Mouse (Mus musculus) forebrain, embryonic 13.5 days (tissue): ENCODE data around the gene Tmem87b. TPM values are rescaled to one million over a fixed set of nuclear protein-coding genes. Genes with fewer than 3 reads are reported as not detected.

Source experiments
- ATAC-seq: fragments of 200-750 bp; cut with Nextera tagmentation; 2 replicates; pipeline ENCODE4 v1.8.0; 2017
- H3K27ac ChIP-seq: fragments of 300-500 bp; sonication (generic); 2 replicates; pipeline ENCODE4 v1.5.1; 2015; ENCODE audit warnings: inconsistent platforms, mild to moderate bottlenecking, moderate library complexity
- H3K27me3 ChIP-seq: fragments of 300-500 bp; sonication (generic); 2 replicates; pipeline ENCODE4 v1.6.1; 2015; ENCODE audit warnings: mild to moderate bottlenecking, inconsistent platforms
- H3K36me3 ChIP-seq: fragments of 300-500 bp; sonication (generic); 2 replicates; pipeline ENCODE4 v1.6.1; 2015; ENCODE audit warnings: mild to moderate bottlenecking, inconsistent platforms; ENCODE audit not compliant: poor library complexity, severe bottlenecking
- H3K4me1 ChIP-seq: fragments of 300-500 bp; sonication (generic); 2 replicates; pipeline ENCODE4 v1.6.1; 2015; ENCODE audit warnings: inconsistent platforms
- H3K4me2 ChIP-seq: fragments of 300-500 bp; sonication (generic); 2 replicates; pipeline ENCODE4 v1.6.1; 2015; ENCODE audit warnings: inconsistent platforms, mild to moderate bottlenecking, moderate library complexity
- H3K4me3 ChIP-seq: fragments of 300-500 bp; sonication (generic); 2 replicates; pipeline ENCODE4 v1.5.1; 2015; ENCODE audit warnings: mild to moderate bottlenecking, inconsistent platforms
- H3K9ac ChIP-seq: fragments of 300-500 bp; sonication (generic); 2 replicates; pipeline ENCODE4 v1.6.1; 2015; ENCODE audit warnings: mild to moderate bottlenecking, inconsistent platforms
- H3K9me3 ChIP-seq: fragments of 300-500 bp; sonication (generic); replicated peaks from 2 replicates; pipeline ENCODE4 v1.6.1; 2016; ENCODE audit warnings: inconsistent platforms
- WGBS: fragments of 180-500 bp; shearing (Covaris S2); methylation state at CpG from one replicate; pipeline ENCODE4 v1.1.7; 2015; 5-methylcytosine and 5-hydroxymethylcytosine counted together
- polyA plus RNA-seq: library from polyadenylated mRNA; unstranded; fragments of >200 nt; fragmentation: Nextera tagmentation; extraction: Ambion mirVana; gene quantifications from 2 replicates; pipeline ENCODE4 v1.2.1, GENCODE M21; 2015

Tmem87b gene
- polyA plus RNA-seq, 1 experiment from 2014 or later, result 33.8 TPM

GRCm38 (mm10) chr2:128823893-128824292 lies 6.0 kb downstream of the Tmem87b start:
- WGBS, result 86% methylated on average over 5 of the region's 5 CpGs
- H3K27me3 ChIP-seq, result no peaks in the 10 kb centered on the region
- H3K4me2 ChIP-seq, result no peak overlapping the region
- H3K9ac ChIP-seq, result no peak overlapping the region
- H3K4me3 ChIP-seq, result no peak overlapping the region
- no peak for ATAC-seq
- H3K36me3 ChIP-seq, result peaks cover 32% of the 10 kb centered on the region
- H3K4me1 ChIP-seq, result peaks cover 17% of the 10 kb centered on the region
- H3K9me3 ChIP-seq, result no peaks in the 10 kb centered on the region
- H3K27ac ChIP-seq, result no peak overlapping the region

- H3K4me3 ChIP-seq, result no peak overlapping the region
- ATAC-seq, result no peak
- no peaks in the 10 kb centered on the region for H3K9me3 ChIP-seq
- H3K9ac ChIP-seq, result no peak overlapping the region
- no peaks in the 10 kb centered on the region for H3K27me3 ChIP-seq
- 98% methylated on average over 1 of the region's 1 CpGs for WGBS
- H3K36me3 ChIP-seq, result peaks cover 64% of the 10 kb centered on the region
- H3K4me1 ChIP-seq, result no peaks in the 10 kb centered on the region
- H3K4me2 ChIP-seq, result no peak overlapping the region
- no peak overlapping the region for H3K27ac ChIP-seq
Observed at GRCm38 (mm10) chr2:128827787-128828186, 9.9 kb downstream of the Tmem87b start.

- H3K4me2 ChIP-seq, result no peak overlapping the region
- no peaks in the 10 kb centered on the region for H3K9me3 ChIP-seq
- H3K4me1 ChIP-seq, result no peaks in the 10 kb centered on the region
- 91% methylated on average over 3 of the region's 3 CpGs for WGBS
- H3K36me3 ChIP-seq, result peaks cover 86% of the 10 kb centered on the region
- H3K9ac ChIP-seq, result no peak overlapping the region
- no peaks in the 10 kb centered on the region for H3K27me3 ChIP-seq
- H3K27ac ChIP-seq, result no peak overlapping the region
- H3K4me3 ChIP-seq, result no peak overlapping the region
- ATAC-seq, result no peak
Observed at GRCm38 (mm10) chr2:128832611-128833010, 14.7 kb downstream of the Tmem87b start.

- Histone ChIP-seq H3K4me2 (no peak overlapping the region), H3K4me1 (no peaks in the 10 kb centered on the region), H3K9me3 (no peaks in the 10 kb centered on the region), H3K4me3 (no peak overlapping the region), H3K36me3 (peaks cover 87% of the 10 kb centered on the region), H3K9ac (no peak overlapping the region), H3K27ac (no peak overlapping the region), H3K27me3 (no peaks in the 10 kb centered on the region)
- no peak for ATAC-seq
- 93% methylated on average over 2 of the region's 2 CpGs for WGBS
Observed at GRCm38 (mm10) chr2:128833035-128833434, 15.1 kb downstream of the Tmem87b start.

GRCm38 (mm10) chr2:128833435-128833834 lies 15.5 kb downstream of the Tmem87b start:
- no peak overlapping the region for H3K4me3 ChIP-seq
- H3K9ac ChIP-seq, result no peak overlapping the region
- no peaks in the 10 kb centered on the region for H3K9me3 ChIP-seq
- H3K4me2 ChIP-seq, result no peak overlapping the region
- no peak for ATAC-seq
- H3K4me1 ChIP-seq, result no peaks in the 10 kb centered on the region
- peaks cover 85% of the 10 kb centered on the region for H3K36me3 ChIP-seq
- WGBS, result 93% methylated on average over 2 of the region's 2 CpGs
- no peaks in the 10 kb centered on the region for H3K27me3 ChIP-seq
- H3K27ac ChIP-seq, result no peak overlapping the region

- no peaks in the 10 kb centered on the region for H3K4me1 ChIP-seq
- 96% methylated on average over 8 of the region's 8 CpGs for WGBS
- no peak overlapping the region for H3K4me3 ChIP-seq
- no peak overlapping the region for H3K27ac ChIP-seq
- no peak for ATAC-seq
- H3K36me3 ChIP-seq, result peaks cover 72% of the 10 kb centered on the region
- no peaks in the 10 kb centered on the region for H3K9me3 ChIP-seq
- H3K4me2 ChIP-seq, result no peak overlapping the region
- no peaks in the 10 kb centered on the region for H3K27me3 ChIP-seq
- no peak overlapping the region for H3K9ac ChIP-seq
Observed at GRCm38 (mm10) chr2:128837531-128837930, 19.6 kb downstream of the Tmem87b start.

- no peaks in the 10 kb centered on the region for H3K9me3 ChIP-seq
- ATAC-seq, result no peak
- H3K27me3 ChIP-seq, result no peaks in the 10 kb centered on the region
- no peaks in the 10 kb centered on the region for H3K4me1 ChIP-seq
- peaks cover 72% of the 10 kb centered on the region for H3K36me3 ChIP-seq
- WGBS, result 91% methylated on average over 3 of the region's 3 CpGs
- H3K4me2 ChIP-seq, result no peak overlapping the region
- H3K27ac ChIP-seq, result no peak overlapping the region
- H3K9ac ChIP-seq, result no peak overlapping the region
- H3K4me3 ChIP-seq, result no peak overlapping the region
Observed at GRCm38 (mm10) chr2:128838611-128839010, 20.7 kb downstream of the Tmem87b start.

- H3K4me2 ChIP-seq, result no peak overlapping the region
- no peak overlapping the region for H3K4me3 ChIP-seq
- H3K4me1 ChIP-seq, result no peaks in the 10 kb centered on the region
- ATAC-seq, result no peak
- H3K9ac ChIP-seq, result no peak overlapping the region
- peaks cover 70% of the 10 kb centered on the region for H3K36me3 ChIP-seq
- H3K27me3 ChIP-seq, result no peaks in the 10 kb centered on the region
- no peak overlapping the region for H3K27ac ChIP-seq
- no peaks in the 10 kb centered on the region for H3K9me3 ChIP-seq
- WGBS, result 89% methylated on average over 2 of the region's 2 CpGs
Observed at GRCm38 (mm10) chr2:128839501-128839900, 21.6 kb downstream of the Tmem87b start.

- Histone ChIP-seq H3K36me3 (peaks cover 68% of the 10 kb centered on the region), H3K4me1 (no peaks in the 10 kb centered on the region), H3K9ac (no peak overlapping the region), H3K4me2 (no peak overlapping the region), H3K27me3 (no peaks in the 10 kb centered on the region), H3K4me3 (no peak overlapping the region), H3K27ac (no peak overlapping the region), H3K9me3 (no peaks in the 10 kb centered on the region)
- WGBS, result 90% methylated on average over 8 of the region's 8 CpGs
- ATAC-seq, result no peak
Observed at GRCm38 (mm10) chr2:128842437-128842836, 24.5 kb downstream of the Tmem87b start.

- H3K36me3 ChIP-seq, result peaks cover 79% of the 10 kb centered on the region
- no peaks in the 10 kb centered on the region for H3K4me1 ChIP-seq
- no peak overlapping the region for H3K9ac ChIP-seq
- H3K27me3 ChIP-seq, result no peaks in the 10 kb centered on the region
- no peaks in the 10 kb centered on the region for H3K9me3 ChIP-seq
- no peak overlapping the region for H3K4me3 ChIP-seq
- H3K27ac ChIP-seq, result no peak overlapping the region
- 90% methylated on average over 2 of the region's 2 CpGs for WGBS
- no peak for ATAC-seq
- no peak overlapping the region for H3K4me2 ChIP-seq
Observed at GRCm38 (mm10) chr2:128850036-128850435, 32.1 kb downstream of the Tmem87b start.

GRCm38 (mm10) chr2:128856673-128857072 lies 38.8 kb downstream of the Tmem87b start:
- 95% methylated on average over 1 of the region's 1 CpGs for WGBS
- Histone ChIP-seq H3K4me2 (no peak overlapping the region), H3K4me3 (no peak overlapping the region), H3K9ac (no peak overlapping the region), H3K9me3 (no peaks in the 10 kb centered on the region), H3K36me3 (peaks cover 19% of the 10 kb centered on the region), H3K27me3 (no peaks in the 10 kb centered on the region), H3K27ac (no peak overlapping the region), H3K4me1 (peaks cover 6% of the 10 kb centered on the region)
- no peak for ATAC-seq

GRCm38 (mm10) chr2:128858962-128859361 lies 41.0 kb downstream of the Tmem87b start:
- Histone ChIP-seq H3K4me2 (no peak overlapping the region), H3K4me3 (no peak overlapping the region), H3K27ac (no peak overlapping the region), H3K4me1 (peaks cover 11% of the 10 kb centered on the region), H3K9ac (no peak overlapping the region), H3K36me3 (peaks cover 4% of the 10 kb centered on the region; the same call in 1 of the 2 replicates), H3K9me3 (no peaks in the 10 kb centered on the region), H3K27me3 (peaks cover 7% of the 10 kb centered on the region)
- no peak for ATAC-seq
- WGBS, result 90% methylated on average over 6 of the region's 6 CpGs

GRCm38 (mm10) chr2:128859861-128860260 lies 41.9 kb downstream of the Tmem87b start:
- H3K27ac ChIP-seq, result no peak overlapping the region
- ATAC-seq, result no peak
- peaks cover 12% of the 10 kb centered on the region for H3K27me3 ChIP-seq
- 0 out of 2 replicates have a peak, but pooled peaks cover under 1% of the 10 kb centered on the region for H3K36me3 ChIP-seq
- no peak overlapping the region for H3K4me2 ChIP-seq
- no peak overlapping the region for H3K4me3 ChIP-seq
- no peaks in the 10 kb centered on the region for H3K9me3 ChIP-seq
- H3K4me1 ChIP-seq, result peaks cover 16% of the 10 kb centered on the region
- WGBS, result 57% methylated on average over 3 of the region's 3 CpGs
- H3K9ac ChIP-seq, result no peak overlapping the region
